Mouse (Mus musculus): ENCODE data around the gene Prpf39. TPM values are rescaled to one million over a fixed set of nuclear protein-coding genes. Genes with fewer than 3 reads are reported as not detected.

Prpf39 gene
- polyA plus RNA-seq, 1 experiment: 48.6 TPM

DNA sequence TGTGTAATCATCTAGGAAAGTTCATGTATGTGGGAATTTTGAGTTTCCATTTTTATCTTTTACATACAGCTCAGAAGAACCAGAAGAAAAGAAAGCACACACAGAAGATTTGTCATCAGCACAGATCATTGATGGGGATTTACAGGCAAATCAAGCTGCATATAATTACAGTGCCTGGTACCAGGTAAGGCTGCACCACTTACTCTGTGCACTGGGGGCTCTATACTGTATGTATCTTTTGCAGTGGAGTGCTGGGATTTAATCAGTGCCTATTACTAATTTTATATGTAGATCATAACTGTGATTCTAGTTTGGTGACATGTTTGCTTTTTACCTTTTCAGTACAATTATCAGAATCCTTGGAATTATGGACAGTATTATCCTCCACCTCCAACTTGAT lies 24.9 kb downstream of the Prpf39 start:
- no peak for DNase-seq
- no peaks in the 10 kb centered on the region for H3K4me1 ChIP-seq (ENCODE audit: control insufficient read depth, insufficient read depth, low read length)
- H3K4me3 ChIP-seq (replicated peaks; ENCODE audit: insufficient read depth, low read depth, low read length): no peak overlapping the region
- no peaks in the 10 kb centered on the region for H3K27me3 ChIP-seq (ENCODE audit: control insufficient read depth, insufficient read depth, low read length)
- no peak for TF ChIP-seq CTCF (IDR thresholded peaks at IDR 0.05; ENCODE audit: borderline replicate concordance, insufficient read depth, low read depth, low read length)
- TF ChIP-seq POLR2A (IDR thresholded peaks at IDR 0.05; ENCODE audit: borderline replicate concordance, insufficient read depth, low read length): no peak
- no peak overlapping the region for H3K27ac ChIP-seq (ENCODE audit: insufficient read depth, low read length)

DNA sequence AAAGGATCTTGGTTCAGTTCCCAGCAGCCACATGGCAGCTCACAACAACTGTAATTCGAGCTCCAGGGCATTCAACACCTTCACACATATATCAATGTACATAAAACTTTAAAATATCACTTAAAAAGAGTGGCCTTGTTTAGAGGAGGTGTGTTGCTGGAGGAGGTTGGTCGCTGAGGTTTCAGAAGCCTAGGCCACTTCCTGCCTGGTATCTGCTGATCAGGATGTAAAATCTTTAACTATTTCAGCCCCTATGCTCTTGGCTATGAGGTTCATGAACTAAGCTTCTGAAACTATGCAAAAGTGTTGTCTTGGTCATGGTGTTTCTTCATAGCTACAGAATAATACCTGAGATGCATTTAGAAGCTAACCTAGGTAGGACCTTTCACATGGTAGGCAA lies 29.1 kb downstream of the Prpf39 start:
- WGBS: 71% methylated on average over 2 of the region's 2 CpGs
- no peak for DNase-seq
- Histone ChIP-seq H3K27me3 (ENCODE audit: control insufficient read depth, insufficient read depth, low read length) (no peaks in the 10 kb centered on the region), H3K27ac (ENCODE audit: insufficient read depth, low read length) (no peak overlapping the region), H3K4me3 (replicated peaks; ENCODE audit: insufficient read depth, low read depth, low read length) (no peak overlapping the region), H3K4me1 (ENCODE audit: control insufficient read depth, insufficient read depth, low read length) (no peaks in the 10 kb centered on the region)
- no peak for TF ChIP-seq POLR2A (IDR thresholded peaks at IDR 0.05; ENCODE audit: borderline replicate concordance, insufficient read depth, low read length)
- no peak for TF ChIP-seq CTCF (IDR thresholded peaks at IDR 0.05; ENCODE audit: borderline replicate concordance, insufficient read depth, low read depth, low read length)

DNA sequence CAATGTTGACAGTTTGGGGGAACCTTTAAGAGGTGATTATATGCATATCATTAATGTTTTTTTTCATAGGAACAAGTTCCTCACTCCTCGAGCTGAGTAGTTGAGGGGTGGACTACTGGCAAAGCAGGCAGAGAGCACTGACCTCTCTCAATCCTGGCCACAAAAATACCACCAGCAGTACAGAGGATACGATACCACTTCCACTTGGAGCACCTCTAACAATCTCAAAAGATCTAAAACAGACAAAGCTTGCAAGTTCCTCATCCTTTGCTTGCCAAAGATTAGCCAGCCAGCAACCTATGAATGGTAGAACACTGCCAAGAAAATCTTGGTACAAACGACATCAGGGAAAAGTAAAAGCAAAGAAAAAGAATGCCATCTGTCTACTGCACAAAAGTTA lies 30.1 kb downstream of the Prpf39 start:
- no peak for TF ChIP-seq POLR2A (IDR thresholded peaks at IDR 0.05; ENCODE audit: borderline replicate concordance, insufficient read depth, low read length)
- no peak for TF ChIP-seq CTCF (IDR thresholded peaks at IDR 0.05; ENCODE audit: borderline replicate concordance, insufficient read depth, low read depth, low read length)
- Histone ChIP-seq H3K27me3 (ENCODE audit: control insufficient read depth, insufficient read depth, low read length) (no peaks in the 10 kb centered on the region), H3K4me3 (replicated peaks; ENCODE audit: insufficient read depth, low read depth, low read length) (no peak overlapping the region), H3K27ac (ENCODE audit: insufficient read depth, low read length) (no peak overlapping the region), H3K4me1 (ENCODE audit: control insufficient read depth, insufficient read depth, low read length) (no peaks in the 10 kb centered on the region)
- no peak for DNase-seq
- 21% methylated on average over 3 of the region's 3 CpGs for WGBS

DNA sequence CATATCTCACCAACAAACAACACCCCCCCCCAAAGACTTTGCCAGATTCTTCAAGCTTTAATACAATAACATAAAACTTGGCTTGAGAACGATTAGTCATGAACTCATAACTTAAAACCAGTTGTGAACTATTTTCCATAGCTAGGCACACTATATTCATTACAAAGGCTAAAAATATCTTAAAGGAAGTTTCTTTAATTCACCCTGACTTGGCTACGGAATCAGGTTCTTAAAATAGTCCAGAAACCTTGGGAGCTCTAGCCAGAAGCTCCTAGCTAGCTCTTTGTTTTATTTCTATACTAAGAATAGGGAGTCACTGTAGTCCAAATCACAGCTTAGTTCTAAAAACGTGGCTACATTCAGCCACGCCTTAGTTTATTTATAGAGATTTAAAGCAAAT lies 32.3 kb downstream of the Prpf39 start:
- Histone ChIP-seq H3K27ac (ENCODE audit: insufficient read depth, low read length) (no peak overlapping the region), H3K4me3 (replicated peaks; ENCODE audit: insufficient read depth, low read depth, low read length) (no peak overlapping the region), H3K27me3 (ENCODE audit: control insufficient read depth, insufficient read depth, low read length) (no peaks in the 10 kb centered on the region), H3K4me1 (ENCODE audit: control insufficient read depth, insufficient read depth, low read length) (no peaks in the 10 kb centered on the region)
- DNase-seq: no peak
- TF ChIP-seq POLR2A (IDR thresholded peaks at IDR 0.05; ENCODE audit: borderline replicate concordance, insufficient read depth, low read length): no peak
- TF ChIP-seq CTCF (IDR thresholded peaks at IDR 0.05; ENCODE audit: borderline replicate concordance, insufficient read depth, low read depth, low read length): no peak
- WGBS: 67% methylated on average over 4 of the region's 4 CpGs

DNA sequence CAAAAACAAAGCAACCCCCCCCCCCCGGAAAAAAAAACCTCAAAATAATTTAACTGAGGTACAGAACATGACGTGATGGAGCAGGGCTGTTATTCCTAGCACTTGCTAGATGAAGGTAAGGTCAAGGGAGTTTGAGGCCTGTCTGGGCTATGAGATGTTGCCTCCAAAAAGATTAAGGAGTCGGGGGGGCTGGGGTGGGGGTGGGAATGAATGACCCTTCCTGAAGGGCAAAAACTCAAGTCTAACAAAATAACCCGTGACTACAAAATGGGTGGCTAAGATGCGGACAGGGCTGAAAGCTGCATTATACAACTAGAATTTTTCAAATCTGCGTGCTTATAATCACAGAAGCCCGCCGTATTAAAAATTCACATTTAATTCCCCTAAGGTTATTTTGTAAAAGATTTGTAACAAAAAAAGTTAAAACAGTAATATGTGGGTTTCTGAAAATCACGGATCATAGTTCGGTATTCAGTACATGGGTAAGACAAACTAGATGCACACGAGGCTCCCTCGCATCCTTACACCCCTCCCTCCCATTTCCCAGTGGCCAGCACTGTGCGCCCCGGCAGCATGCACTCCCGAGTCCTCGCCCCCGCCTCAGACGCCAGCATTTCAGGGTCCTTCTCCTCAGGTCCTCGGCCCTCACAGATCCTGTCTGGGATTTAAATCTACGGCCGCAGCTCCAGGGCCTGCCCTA lies 36.9 kb downstream of the Prpf39 start:
- DNase-seq: no peak
- Histone ChIP-seq H3K27ac (ENCODE audit: insufficient read depth, low read length) (peak overlapping the region; percentile 94), H3K27me3 (ENCODE audit: control insufficient read depth, insufficient read depth, low read length) (no peaks in the 10 kb centered on the region), H3K4me3 (replicated peaks; ENCODE audit: insufficient read depth, low read depth, low read length) (peak overlapping the region; percentile 91), H3K4me1 (ENCODE audit: control insufficient read depth, insufficient read depth, low read length) (no peaks in the 10 kb centered on the region)
- no peak for TF ChIP-seq POLR2A (IDR thresholded peaks at IDR 0.05; ENCODE audit: borderline replicate concordance, insufficient read depth, low read length)
- no peak for TF ChIP-seq CTCF (IDR thresholded peaks at IDR 0.05; ENCODE audit: borderline replicate concordance, insufficient read depth, low read depth, low read length)
- WGBS: 1% methylated on average over 21 of the region's 21 CpGs

DNA sequence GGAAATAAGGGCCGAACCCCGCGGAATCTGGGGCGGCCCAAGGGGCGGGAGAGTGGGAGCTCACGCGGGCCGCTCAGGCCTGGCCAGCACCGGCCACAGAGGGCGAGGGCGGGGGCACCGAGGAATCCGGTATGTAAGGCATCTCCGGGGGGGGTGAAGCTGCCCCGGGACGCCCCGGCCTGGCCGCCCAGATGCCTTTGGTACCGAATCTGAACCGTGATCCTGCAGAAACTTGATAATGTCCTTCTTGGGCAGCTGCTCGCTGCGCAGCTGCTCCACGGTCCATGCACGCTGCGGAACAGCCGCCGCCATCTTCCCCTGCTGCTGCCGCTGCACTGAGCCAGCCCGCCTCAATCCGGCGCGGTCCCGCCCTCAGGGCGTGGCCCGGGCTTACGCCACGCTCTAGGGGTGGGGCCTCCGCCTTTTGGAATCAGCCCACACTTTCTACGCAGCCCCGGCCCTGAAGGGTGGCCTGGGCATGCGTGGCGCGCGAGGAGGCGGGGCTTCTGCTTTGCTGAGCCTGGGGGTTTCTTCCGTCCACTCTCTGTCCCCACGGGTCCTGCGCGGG lies 37.6 kb downstream of the Prpf39 start, which contains the start of gene Fkbp3:
Gene Fkbp3 (minus strand): TSS at position 397 of the 568 bp plus-strand sequence.
- H3K4me1 ChIP-seq (ENCODE audit: control insufficient read depth, insufficient read depth, low read length): no peaks in the 10 kb centered on the region
- under 1% methylated on average over 49 of the region's 49 CpGs for WGBS
- DNase-seq: peak; percentile 97 to 98

DNA sequence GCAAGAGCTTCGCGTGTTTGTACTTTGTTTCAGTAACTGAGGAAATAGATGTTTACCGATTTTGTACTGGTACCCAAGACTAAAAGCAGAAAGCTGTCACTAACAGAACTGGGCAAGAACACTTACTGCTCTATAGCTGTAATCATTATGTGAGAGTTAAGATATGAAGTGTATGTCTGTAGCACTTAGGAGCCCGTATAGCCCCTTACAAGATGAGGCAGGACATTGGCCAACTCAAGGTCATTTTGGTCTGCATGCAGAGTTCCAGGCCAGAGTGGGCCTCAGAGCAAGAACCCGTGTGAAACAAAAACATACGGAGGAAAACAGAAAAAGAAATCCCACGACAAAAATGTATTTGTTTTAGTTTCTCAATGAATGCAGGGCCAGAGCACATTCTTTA lies 38.5 kb downstream of the Prpf39 start:
- Histone ChIP-seq H3K27me3 (ENCODE audit: control insufficient read depth, insufficient read depth, low read length) (no peaks in the 10 kb centered on the region), H3K4me1 (ENCODE audit: control insufficient read depth, insufficient read depth, low read length) (no peaks in the 10 kb centered on the region), H3K4me3 (replicated peaks; ENCODE audit: insufficient read depth, low read depth, low read length) (peak overlapping the region; percentile 47), H3K27ac (ENCODE audit: insufficient read depth, low read length) (no peak overlapping the region)
- WGBS: 26% methylated on average over 7 of the region's 7 CpGs
- DNase-seq: peak in 1 of 2 experiments; percentile 9
- TF ChIP-seq CTCF (IDR thresholded peaks at IDR 0.05; ENCODE audit: borderline replicate concordance, insufficient read depth, low read depth, low read length): no peak
- no peak for TF ChIP-seq POLR2A (IDR thresholded peaks at IDR 0.05; ENCODE audit: borderline replicate concordance, insufficient read depth, low read length)

More for the DNA sequence above, 37.6 kb downstream of the Prpf39 start, which contains the start of gene Fkbp3:
- Histone ChIP-seq H3K27me3 (ENCODE audit: control insufficient read depth, insufficient read depth, low read length) (no peaks in the 10 kb centered on the region), H3K4me3 (replicated peaks; ENCODE audit: insufficient read depth, low read depth, low read length) (peak within 1 kb of the TSS; percentile 91), H3K27ac (ENCODE audit: insufficient read depth, low read length) (peak within 1 kb of the TSS; percentile 94)
- no peak for TF ChIP-seq CTCF (IDR thresholded peaks at IDR 0.05; ENCODE audit: borderline replicate concordance, insufficient read depth, low read depth, low read length)
- TF ChIP-seq POLR2A (IDR thresholded peaks at IDR 0.05; ENCODE audit: borderline replicate concordance, insufficient read depth, low read length): peak; percentile 91
